Mouse (Mus musculus) T-helper 17 cell (primary cell): Measurements from ENCODE around the gene Gm13420.
"Not testable (repeated sequence)": the region's sequence is repeated elsewhere in the genome, so short reads cannot be mapped to it uniquely, and the experiment has no call there.

Source experiments
- in situ Hi-C, 2 experiments: fragments of 300-600 bp; cut with MboI, MseI; formaldehyde crosslinking; loops; 1 replicate in 1 of 2; 2 replicates in 1 of 2; pipeline ENCODE4 v1.15.1; 2025; ENCODE audit warnings: high pct_unique_total_duplicates in 2 of 2

Gene Gm13420

GRCm38 (mm10) chr2:29739368-29739767 lies 12.1 kb downstream of the Gm13420 start:
- in situ Hi-C loops, result loop anchor here in 1 of 2 experiments (10.0 kb wide), 1 partner anchor 1215 kb away; the partner anchor contains the start of gene Tor1b

DNA sequence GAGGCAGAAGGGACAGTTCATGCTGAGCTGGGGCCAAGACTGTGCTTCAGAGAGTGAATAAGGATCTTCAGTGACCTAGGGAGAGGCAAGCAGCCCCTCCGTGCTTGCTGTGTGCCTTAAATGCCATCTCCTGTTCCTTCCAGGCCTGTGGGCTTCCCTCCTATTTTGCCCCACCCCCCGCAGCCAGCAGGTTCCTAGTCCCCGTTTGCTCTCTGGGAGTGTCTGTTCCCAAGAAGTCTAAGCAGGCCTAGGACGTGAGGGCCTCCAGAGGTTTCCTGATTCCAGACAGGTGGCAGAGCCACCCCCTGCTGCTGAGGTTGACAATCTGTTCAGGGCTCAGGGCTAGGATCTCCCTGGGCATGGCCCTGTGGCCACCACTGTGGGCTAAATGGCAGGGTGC lies 12.7 kb downstream of the Gm13420 start:
- in situ Hi-C loops, result loop anchor here in 1 of 2 experiments (10.0 kb wide), 1 partner anchor 1216 kb away; the partner anchor contains the start of gene Tor1b

DNA sequence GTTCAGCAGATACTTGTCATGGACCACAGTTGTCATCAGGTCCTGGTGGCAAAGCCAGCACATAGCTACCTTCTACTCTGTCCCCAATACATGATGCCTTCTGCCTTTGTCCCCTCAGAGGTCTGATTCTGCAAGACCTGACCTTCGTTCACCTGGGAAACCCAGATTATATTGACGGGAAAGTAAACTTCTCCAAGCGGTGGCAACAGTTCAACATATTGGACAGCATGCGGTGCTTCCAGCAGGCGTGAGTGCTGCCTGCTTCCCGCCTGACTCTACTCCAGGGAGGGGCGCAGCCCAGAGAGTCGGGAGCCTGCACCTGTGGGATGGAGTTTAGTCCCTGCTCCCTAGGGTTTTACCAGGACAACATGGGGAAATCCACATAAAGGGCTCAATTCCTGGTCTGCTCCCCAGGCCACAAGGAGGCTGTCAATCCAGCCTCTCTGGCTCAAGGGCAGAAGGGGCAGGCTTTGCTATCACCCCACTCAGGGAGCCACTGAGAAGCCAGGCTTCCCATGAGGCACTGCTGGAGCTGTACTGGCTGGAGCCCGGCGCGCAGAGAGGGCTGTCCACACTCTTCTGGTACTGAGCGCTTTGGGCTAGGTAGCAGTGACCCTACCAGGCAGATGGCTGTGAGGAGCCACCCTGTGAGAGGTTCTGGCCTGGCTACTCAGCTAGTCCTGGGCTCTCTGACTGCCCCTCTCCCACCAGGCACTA lies 14.1 kb downstream of the Gm13420 start:
- in situ Hi-C loops, result loop anchor here in 1 of 2 experiments (10.0 kb wide), 1 partner anchor 1217 kb away; the partner anchor contains the start of gene Tor1b

GRCm38 (mm10) chr2:29735708-29736107 lies 15.8 kb downstream of the Gm13420 start:
- in situ Hi-C loops, result loop anchor here in 1 of 2 experiments (10.0 kb wide), 1 partner anchor 1219 kb away; the partner anchor contains the start of gene Tor1b

- in situ Hi-C loops, result loop anchor here in 1 of 2 experiments (10.0 kb wide), 1 partner anchor 1221 kb away; the partner anchor contains the start of gene Tor1b
Observed at GRCm38 (mm10) chr2:29733348-29733747, 18.1 kb downstream of the Gm13420 start.

DNA sequence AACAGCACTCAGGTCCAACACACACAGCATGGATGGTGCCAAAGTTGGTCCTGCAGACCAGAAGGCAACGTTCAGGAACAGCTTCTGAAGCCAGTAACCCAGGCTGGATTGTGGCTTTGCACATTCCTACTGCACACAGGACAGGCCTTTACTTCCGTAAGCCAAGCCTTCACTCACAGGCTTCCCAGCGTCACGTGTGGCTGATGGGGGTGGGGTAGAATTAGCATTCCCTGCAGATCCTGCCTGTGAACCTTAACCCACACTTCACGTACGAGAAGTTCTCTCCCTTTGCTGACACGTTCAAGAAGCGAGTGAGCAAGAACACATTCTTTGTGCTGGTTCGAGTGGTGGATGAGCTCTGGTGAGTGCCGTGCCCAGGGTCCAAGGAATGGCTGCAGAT lies 18.9 kb downstream of the Gm13420 start:
- in situ Hi-C loops, result loop anchor here in 1 of 2 experiments (10.0 kb wide), 1 partner anchor 1222 kb away; the partner anchor contains the start of gene Tor1b

DNA sequence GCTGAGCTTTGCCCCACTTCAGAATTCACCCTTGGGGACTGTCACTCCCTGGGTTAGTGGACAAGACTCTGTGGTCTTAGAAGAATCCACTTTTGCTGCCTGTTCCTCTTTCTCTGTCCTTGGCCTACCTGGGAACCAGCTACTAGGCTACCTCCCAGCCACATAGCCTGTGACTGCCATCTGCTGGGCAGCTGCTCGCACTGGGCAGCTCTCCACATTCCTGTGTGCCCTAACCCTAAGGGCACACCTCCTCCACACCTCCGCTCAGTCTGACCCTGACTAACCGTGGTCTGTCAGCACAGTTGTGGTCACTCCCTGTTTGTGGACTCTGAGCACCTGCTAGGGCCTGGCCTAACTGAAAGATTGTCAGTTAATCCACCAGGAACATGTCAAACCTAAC lies 19.9 kb downstream of the Gm13420 start:
- in situ Hi-C loops, result loop anchor here in 1 of 2 experiments (10.0 kb wide), 1 partner anchor 1223 kb away; the partner anchor contains the start of gene Tor1b

DNA sequence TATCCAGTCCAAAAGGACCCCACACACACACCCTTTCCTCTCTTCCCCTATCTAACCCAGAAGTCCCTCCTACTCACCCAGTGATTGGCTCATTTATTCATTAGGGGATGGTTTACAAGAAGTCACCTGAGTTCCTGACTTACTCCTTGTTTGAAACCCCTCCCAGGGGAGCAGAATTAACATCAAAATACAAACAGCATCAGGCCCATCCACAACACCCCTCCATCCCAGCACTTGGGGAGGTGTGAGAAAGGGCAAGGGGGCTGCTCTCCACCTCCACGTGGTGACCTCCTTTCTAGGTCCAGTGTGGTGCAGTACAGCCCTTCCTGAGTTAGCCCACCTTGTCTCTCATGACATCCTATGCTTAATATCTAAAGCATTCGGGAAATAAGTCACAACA lies 22.0 kb downstream of the Gm13420 start:
- in situ Hi-C loops, result no loop called here

DNA sequence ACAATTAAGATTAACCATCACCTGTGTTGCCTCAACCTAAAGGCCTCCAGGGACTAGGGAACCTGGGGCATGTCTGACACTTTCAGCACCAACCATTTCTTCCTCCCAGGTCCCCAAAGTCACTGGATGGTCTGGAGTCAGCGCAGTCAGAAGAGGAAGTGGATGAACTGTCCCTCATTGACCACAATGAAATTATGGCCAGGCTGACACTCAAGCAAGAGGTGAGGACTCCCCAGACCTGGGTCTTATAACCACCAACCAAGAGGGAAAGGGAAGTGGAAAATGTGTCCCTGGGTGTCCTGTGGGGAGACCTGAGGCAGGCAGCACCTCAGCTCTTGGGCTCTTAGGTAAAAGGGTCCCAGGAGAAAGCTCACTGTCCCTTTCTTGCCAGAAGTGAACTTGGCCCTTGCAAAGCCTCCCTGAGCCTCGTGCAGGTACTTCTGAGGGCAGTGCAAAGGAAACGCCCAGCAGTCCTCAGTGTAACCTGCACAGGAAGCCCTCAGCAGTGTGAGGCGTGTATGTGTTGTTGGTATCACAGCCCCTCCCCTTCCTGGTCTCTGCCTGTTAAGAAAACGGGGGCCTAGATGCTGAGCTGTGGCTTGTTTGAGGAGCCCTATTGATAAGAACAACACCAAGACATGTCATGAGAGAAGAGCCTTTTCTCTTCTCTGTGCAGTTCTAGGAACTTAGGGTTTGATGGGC lies 26.7 kb downstream of the Gm13420 start:
- in situ Hi-C loops, result no loop called here

DNA sequence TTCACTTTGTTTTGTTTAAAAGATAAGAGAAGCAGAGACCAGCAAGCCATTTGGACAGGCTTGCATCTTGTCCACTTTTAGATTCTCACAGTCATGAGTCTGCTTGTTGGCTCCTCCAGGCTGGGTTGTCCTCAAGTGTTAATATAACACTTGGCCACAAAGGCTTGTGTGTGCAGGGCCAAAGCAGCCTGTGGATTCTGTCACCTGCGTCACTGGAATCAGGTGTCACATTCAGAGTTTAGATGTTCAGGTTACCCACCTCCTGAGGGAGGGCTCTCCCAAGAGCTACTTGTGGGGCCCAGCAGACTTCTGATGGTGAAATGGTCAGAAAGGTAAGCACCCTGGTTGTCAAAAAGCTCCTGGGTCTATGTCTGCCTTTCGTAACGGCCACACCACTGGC lies 28.4 kb downstream of the Gm13420 start:
- in situ Hi-C loops, result no loop called here

GRCm38 (mm10) chr2:29718581-29718980 lies 32.9 kb downstream of the Gm13420 start:
- in situ Hi-C loops, result no loop called here

- in situ Hi-C loops, result no loop called here
Observed at GRCm38 (mm10) chr2:29716691-29717090, 34.8 kb downstream of the Gm13420 start.

GRCm38 (mm10) chr2:29716143-29716542 lies 35.3 kb downstream of the Gm13420 start:
- in situ Hi-C loops, result no loop called here

GRCm38 (mm10) chr2:29714127-29714526 lies 37.4 kb downstream of the Gm13420 start:
- in situ Hi-C loops, result no loop called here

GRCm38 (mm10) chr2:29713501-29713900 lies 38.0 kb downstream of the Gm13420 start:
- in situ Hi-C loops, result no loop called here

GRCm38 (mm10) chr2:29711877-29712276 lies 39.6 kb downstream of the Gm13420 start:
- in situ Hi-C loops, result no loop called here

GRCm38 (mm10) chr2:29711038-29711437 lies 40.4 kb downstream of the Gm13420 start:
- in situ Hi-C loops, result no loop called here

DNA sequence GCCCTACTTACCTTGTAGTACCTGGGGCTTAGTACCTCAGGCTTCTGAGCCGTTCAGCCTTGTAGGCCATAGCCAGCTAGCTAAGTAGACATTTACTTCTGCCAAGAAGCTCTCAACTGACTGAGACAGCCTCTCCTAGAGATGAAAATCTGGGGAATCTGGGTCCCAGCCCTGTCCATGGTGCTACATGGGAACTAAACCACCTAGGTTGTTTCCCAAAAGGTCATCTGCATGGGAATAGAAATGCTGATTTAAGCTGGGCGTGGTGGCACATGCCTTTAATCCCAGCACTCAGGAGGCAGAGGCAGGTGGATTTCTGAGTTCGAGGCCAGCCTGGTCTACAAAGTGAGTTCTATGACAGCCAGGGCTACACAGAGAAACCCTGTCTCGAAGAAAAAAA lies 43.3 kb downstream of the Gm13420 start:
- in situ Hi-C loops, result not testable (repeated sequence)

- in situ Hi-C loops, result no loop called here
Observed at GRCm38 (mm10) chr2:29707731-29708130, 43.8 kb downstream of the Gm13420 start.

- in situ Hi-C loops, result no loop called here
Observed at GRCm38 (mm10) chr2:29706726-29707620, 44.5 kb downstream of the Gm13420 start.

- in situ Hi-C loops, result no loop called here
Observed at GRCm38 (mm10) chr2:29705493-29705892, 46.0 kb downstream of the Gm13420 start.
